Mouse (Mus musculus): ENCODE results near the gene Rpp25l. TPM values are rescaled to one million over a fixed set of nuclear protein-coding genes. Genes with fewer than 3 reads are reported as not detected.

Rpp25l gene
- polyA plus RNA-seq, 2 experiments: 24.0 to 31.4 TPM

- no peak for TF ChIP-seq CTCF (IDR thresholded peaks at IDR 0.05; ENCODE audit: low read depth)
- DNase-seq (ENCODE audit: low read depth in 3 of 3, low spot score in 3 of 3) (no peak), ATAC-seq (ENCODE audit: insufficient read depth) (no peak)
- Histone ChIP-seq H3K36me3 (replicated peaks; ENCODE audit: control insufficient read depth, insufficient read depth, low read depth) (no peaks in the 10 kb centered on the region), H3K4me2 (ENCODE audit: low read depth) (peak overlapping the region; percentile 88), H3K27me3 (ENCODE audit: control insufficient read depth, insufficient read depth, low read length) (no peaks in the 10 kb centered on the region), H3K4me1 (replicated peaks; ENCODE audit: control insufficient read depth in 2 of 2, insufficient read depth in 2 of 2, low read length in 1 of 2) (peaks cover 9 to 13% of the 10 kb centered on the region in 2 experiments), H3K4me3 (ENCODE audit: insufficient read depth in 1 of 2, low read depth in 2 of 2, low read length in 2 of 2) (peak overlapping the region; percentile 74 to 92), H3K9me3 (ENCODE audit: control insufficient read depth, low read length) (no peaks in the 10 kb centered on the region), H3K9ac (replicated peaks) (no peak overlapping the region), H3K27ac (no peak overlapping the region)
- 79% methylated on average over 16 of the region's 16 CpGs for WGBS (ENCODE audit: insufficient replicate concordance)
These were observed 1.5 kb downstream of the Rpp25l start for GRCm38 (mm10) chr4:41711705-41712375.

- WGBS (ENCODE audit: insufficient replicate concordance): 58% methylated on average over 4 of the region's 4 CpGs
These were observed 3.1 kb downstream of the Rpp25l start for GRCm38 (mm10) chr4:41710229-41710628.

DNA sequence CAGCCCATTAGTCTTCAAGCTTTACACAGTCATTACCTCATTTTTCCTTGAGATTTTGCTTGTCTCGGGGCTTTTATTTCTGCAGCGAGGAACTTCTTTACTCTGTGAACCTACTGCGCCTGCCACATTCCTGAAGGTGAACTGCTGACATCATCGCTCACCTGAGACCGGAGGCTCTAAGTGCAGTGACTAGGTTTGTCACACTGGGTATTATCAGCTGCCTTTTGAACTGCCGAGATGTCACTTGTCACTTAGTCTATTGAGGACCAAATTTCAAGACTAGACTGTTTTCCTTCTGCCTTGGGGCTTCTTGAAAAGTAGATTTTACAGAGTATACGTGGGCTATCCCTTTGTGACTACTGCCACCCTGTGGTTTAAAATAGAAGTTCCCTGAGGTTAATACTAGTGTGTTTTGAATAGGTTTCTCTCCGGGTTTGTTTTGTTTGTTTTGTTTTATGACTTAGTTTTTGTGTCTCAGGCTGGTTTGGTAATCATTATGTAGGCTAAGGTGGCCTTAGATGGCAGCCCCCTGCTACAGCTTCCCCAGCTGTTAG, 5.1 kb downstream of the Rpp25l start:
- ATAC-seq (ENCODE audit: insufficient read depth) (no peak), DNase-seq (ENCODE audit: low read depth in 3 of 3, low spot score in 3 of 3) (no peak)
- H3K4me1 ChIP-seq (replicated peaks; ENCODE audit: control insufficient read depth in 2 of 2, insufficient read depth in 2 of 2, low read length in 1 of 2): peaks cover 5% of the 10 kb centered on the region in 2 experiments
- no peaks in the 10 kb centered on the region for H3K36me3 ChIP-seq (replicated peaks; ENCODE audit: control insufficient read depth, insufficient read depth, low read depth)
- 40% methylated on average over 8 of the region's 8 CpGs for WGBS (ENCODE audit: insufficient replicate concordance)
- no peak overlapping the region for H3K9ac ChIP-seq (replicated peaks)
- no peak overlapping the region for H3K27ac ChIP-seq
- H3K4me2 ChIP-seq (ENCODE audit: low read depth): no peak overlapping the region
- no peaks in the 10 kb centered on the region for H3K9me3 ChIP-seq (ENCODE audit: control insufficient read depth, low read length)
- no peak overlapping the region for H3K4me3 ChIP-seq (ENCODE audit: insufficient read depth in 1 of 2, low read depth in 2 of 2, low read length in 2 of 2)
- no peak for TF ChIP-seq EP300 (IDR thresholded peaks at IDR 0.05; ENCODE audit: low read depth)
- peak; percentile 44; the same call in 1 of the 2 replicates for TF ChIP-seq CTCF (IDR thresholded peaks at IDR 0.05; ENCODE audit: low read depth)
- no peaks in the 10 kb centered on the region for H3K27me3 ChIP-seq (ENCODE audit: control insufficient read depth, insufficient read depth, low read length)

More at GRCm38 (mm10) chr4:41710229-41710628, 3.1 kb downstream of the Rpp25l start:
- Histone ChIP-seq H3K4me1 (replicated peaks; ENCODE audit: control insufficient read depth in 2 of 2, insufficient read depth in 2 of 2, low read length in 1 of 2) (peaks cover 9 to 13% of the 10 kb centered on the region in 2 experiments), H3K27me3 (ENCODE audit: control insufficient read depth, insufficient read depth, low read length) (no peaks in the 10 kb centered on the region), H3K36me3 (replicated peaks; ENCODE audit: control insufficient read depth, insufficient read depth, low read depth) (no peaks in the 10 kb centered on the region), H3K9me3 (ENCODE audit: control insufficient read depth, low read length) (no peaks in the 10 kb centered on the region), H3K4me2 (ENCODE audit: low read depth) (no peak overlapping the region), H3K27ac (no peak overlapping the region), H3K4me3 (ENCODE audit: insufficient read depth in 1 of 2, low read depth in 2 of 2, low read length in 2 of 2) (no peak overlapping the region), H3K9ac (replicated peaks) (no peak overlapping the region)
- ATAC-seq (ENCODE audit: insufficient read depth) (no peak), DNase-seq (ENCODE audit: low read depth in 3 of 3, low spot score in 3 of 3) (no peak)
- TF ChIP-seq CTCF (IDR thresholded peaks at IDR 0.05; ENCODE audit: low read depth) (peak; percentile 29; the same call in 1 of the 2 replicates), EP300 (IDR thresholded peaks at IDR 0.05; ENCODE audit: low read depth) (no peak)

- peak in 2 of 3 experiments; percentile 24 to 33 for DNase-seq (ENCODE audit: low read depth in 3 of 3, low spot score in 3 of 3)
- Histone ChIP-seq H3K9ac (replicated peaks) (no peak overlapping the region), H3K27me3 (ENCODE audit: control insufficient read depth, insufficient read depth, low read length) (no peaks in the 10 kb centered on the region), H3K4me3 (ENCODE audit: insufficient read depth in 1 of 2, low read depth in 2 of 2, low read length in 2 of 2) (no peak overlapping the region), H3K4me2 (ENCODE audit: low read depth) (no peak overlapping the region), H3K27ac (no peak overlapping the region), H3K36me3 (replicated peaks; ENCODE audit: control insufficient read depth, insufficient read depth, low read depth) (no peaks in the 10 kb centered on the region), H3K4me1 (replicated peaks; ENCODE audit: control insufficient read depth in 2 of 2, insufficient read depth in 2 of 2, low read length in 1 of 2) (no peaks in the 10 kb centered on the region), H3K9me3 (ENCODE audit: control insufficient read depth, low read length) (no peaks in the 10 kb centered on the region)
- TF ChIP-seq EP300 (IDR thresholded peaks at IDR 0.05; ENCODE audit: low read depth): no peak
- peak; percentile 73 for TF ChIP-seq CTCF (IDR thresholded peaks at IDR 0.05; ENCODE audit: low read depth)
- peak; percentile 57; the same call in 1 of the 2 replicates for ATAC-seq (ENCODE audit: insufficient read depth)
- WGBS (ENCODE audit: insufficient replicate concordance): 5% methylated on average over 13 of the region's 13 CpGs
These were observed 6.3 kb downstream of the Rpp25l start for GRCm38 (mm10) chr4:41707011-41707535.
